Mouse (Mus musculus): ENCODE data around the gene Sptlc2. TPM values are rescaled to one million over a fixed set of nuclear protein-coding genes. Genes with fewer than 3 reads are reported as not detected.
"Not testable (repeated sequence)": the region's sequence is repeated elsewhere in the genome, so short reads cannot be mapped to it uniquely, and the experiment has no call there.

Sptlc2 gene
- polyA plus RNA-seq, 1 experiment from 2014 or later: 164 TPM

DNA sequence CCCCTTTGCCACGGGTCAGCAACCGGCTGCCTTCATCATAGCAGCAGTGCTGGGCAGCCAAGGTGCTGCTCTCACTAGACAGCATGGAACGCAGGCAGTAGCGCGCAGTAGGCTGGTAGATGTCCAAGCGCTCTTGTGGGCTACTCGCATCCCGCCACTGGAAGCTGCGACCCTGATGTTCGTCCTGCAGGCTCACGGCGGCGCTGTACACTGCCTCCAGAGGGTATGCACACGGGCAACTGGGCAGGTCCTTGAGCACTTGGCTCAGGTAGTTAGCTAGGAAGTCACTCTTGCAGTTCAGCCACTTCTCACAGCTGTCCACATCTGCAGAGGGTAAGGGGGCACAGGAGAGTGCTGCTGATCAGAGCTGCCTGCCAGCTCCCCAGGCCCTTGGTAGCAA lies 108.3 kb downstream of the Sptlc2 start:
- no peak for DNase-seq (ENCODE audit: low read depth, low spot score)
- in situ Hi-C loops (cut with MboI; ENCODE audit: low pct_unique_long_range_greater_than_20kb): no loop called here
- no peaks in the 10 kb centered on the region for H3K27me3 ChIP-seq
- ATAC-seq: no peak
- CTCF ChIA-PET: no interaction called here
- TF ChIP-seq CTCF (IDR thresholded peaks at IDR 0.05): no peak
- POLR2A ChIA-PET: interaction anchor here (0.7 kb wide), 1 partner anchor 13 kb away, joined by 3 read pairs; the partner anchor contains the start of genes Ahsa1 and Vipas39

DNA sequence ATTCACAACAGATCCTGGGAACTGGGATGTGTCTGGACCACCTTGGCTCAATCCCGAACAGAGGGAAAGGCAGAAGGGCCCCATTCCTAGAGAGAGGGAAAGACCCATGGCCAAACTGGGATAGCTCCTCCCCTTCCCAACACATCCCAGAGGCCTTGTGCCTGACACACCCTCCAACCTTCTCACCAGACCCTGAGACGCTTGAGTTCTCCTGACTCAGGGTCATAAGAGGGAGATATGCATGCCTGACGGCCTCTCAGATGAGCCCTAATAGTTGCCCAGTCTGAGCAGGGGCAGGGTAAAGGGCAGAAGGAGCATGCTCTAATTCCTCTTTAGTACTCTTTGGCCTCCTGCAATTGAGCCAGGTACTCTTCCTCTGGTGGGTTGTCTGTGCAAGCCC lies 108.8 kb downstream of the Sptlc2 start:
- POLR2A ChIA-PET: no interaction called here
- in situ Hi-C loops (cut with MboI; ENCODE audit: low pct_unique_long_range_greater_than_20kb): no loop called here
- TF ChIP-seq CTCF (IDR thresholded peaks at IDR 0.05): no peak
- no peaks in the 10 kb centered on the region for H3K27me3 ChIP-seq
- CTCF ChIA-PET: no interaction called here
- ATAC-seq (peak; percentile 78), DNase-seq (ENCODE audit: low read depth, low spot score) (peak; percentile 1)

DNA sequence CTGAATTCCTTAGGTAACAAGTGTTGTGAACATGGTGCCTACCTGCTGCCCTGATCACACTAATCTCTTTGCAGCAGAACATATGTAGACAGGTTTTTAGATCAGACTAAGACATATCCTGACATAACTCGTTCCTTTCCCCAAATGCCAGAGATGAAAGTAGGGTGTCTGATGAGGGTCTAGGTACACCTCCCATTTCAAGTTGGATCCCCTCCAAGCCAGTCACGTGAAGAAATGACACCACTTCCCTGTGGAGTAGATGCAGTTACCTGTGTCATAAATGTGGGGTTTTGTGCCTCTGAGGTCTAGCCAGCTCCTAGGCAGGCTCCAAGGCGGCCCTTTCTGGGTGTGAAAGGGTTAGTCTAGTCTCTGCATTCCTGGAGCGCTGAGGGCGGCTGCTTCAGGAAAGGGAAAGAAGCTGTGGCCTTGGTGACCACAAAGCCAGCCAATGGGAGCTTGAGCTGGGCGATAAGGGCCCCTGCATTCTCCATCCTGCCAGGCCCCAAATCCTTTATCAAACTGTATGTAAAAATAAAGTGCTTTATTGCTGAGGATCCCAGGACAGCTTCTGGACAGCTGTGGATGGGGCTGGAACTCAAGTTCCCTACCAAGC lies 109.9 kb downstream of the Sptlc2 start:
- H3K27me3 ChIP-seq: no peaks in the 10 kb centered on the region
- ATAC-seq (no peak), DNase-seq (ENCODE audit: low read depth, low spot score) (no peak)
- POLR2A ChIA-PET: no interaction called here
- TF ChIP-seq CTCF (IDR thresholded peaks at IDR 0.05): no peak
- in situ Hi-C loops (cut with MboI; ENCODE audit: low pct_unique_long_range_greater_than_20kb): no loop called here
- CTCF ChIA-PET: no interaction called here

DNA sequence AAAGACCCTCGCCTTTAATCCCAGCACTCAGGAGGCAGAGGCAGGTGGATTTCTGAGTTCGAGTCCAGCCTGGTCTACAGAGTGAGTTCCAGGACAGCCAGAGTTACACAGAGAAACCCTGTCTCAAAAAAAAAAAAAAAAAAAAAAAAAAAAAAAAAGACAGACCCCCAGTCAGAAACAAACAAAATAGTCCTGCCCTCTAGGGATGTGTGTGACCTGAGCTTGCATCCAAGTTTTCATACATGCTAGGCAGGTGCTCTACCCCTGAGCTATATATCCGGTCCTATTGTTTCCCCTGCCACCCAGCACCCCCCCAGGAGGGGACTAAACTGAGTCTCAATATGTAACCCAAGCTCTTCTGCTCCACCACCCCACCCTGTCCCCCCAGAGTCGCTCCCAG lies 110.9 kb downstream of the Sptlc2 start:
- ChIA-PET POLR2A (interaction anchor here (0.7 kb wide), 1 partner anchor 19 kb away, joined by 9 read pairs; no protein-coding TSS in a partner anchor), CTCF (interaction anchor here (1.3 kb wide), 1 partner anchor 10 kb away, joined by 5 read pairs; the partner anchor contains the start of genes Ahsa1 and Vipas39)
- DNase-seq (ENCODE audit: low read depth, low spot score); ATAC-seq; in situ Hi-C loops (cut with MboI; ENCODE audit: low pct_unique_long_range_greater_than_20kb); H3K27me3 ChIP-seq: not testable (repeated sequence)

DNA sequence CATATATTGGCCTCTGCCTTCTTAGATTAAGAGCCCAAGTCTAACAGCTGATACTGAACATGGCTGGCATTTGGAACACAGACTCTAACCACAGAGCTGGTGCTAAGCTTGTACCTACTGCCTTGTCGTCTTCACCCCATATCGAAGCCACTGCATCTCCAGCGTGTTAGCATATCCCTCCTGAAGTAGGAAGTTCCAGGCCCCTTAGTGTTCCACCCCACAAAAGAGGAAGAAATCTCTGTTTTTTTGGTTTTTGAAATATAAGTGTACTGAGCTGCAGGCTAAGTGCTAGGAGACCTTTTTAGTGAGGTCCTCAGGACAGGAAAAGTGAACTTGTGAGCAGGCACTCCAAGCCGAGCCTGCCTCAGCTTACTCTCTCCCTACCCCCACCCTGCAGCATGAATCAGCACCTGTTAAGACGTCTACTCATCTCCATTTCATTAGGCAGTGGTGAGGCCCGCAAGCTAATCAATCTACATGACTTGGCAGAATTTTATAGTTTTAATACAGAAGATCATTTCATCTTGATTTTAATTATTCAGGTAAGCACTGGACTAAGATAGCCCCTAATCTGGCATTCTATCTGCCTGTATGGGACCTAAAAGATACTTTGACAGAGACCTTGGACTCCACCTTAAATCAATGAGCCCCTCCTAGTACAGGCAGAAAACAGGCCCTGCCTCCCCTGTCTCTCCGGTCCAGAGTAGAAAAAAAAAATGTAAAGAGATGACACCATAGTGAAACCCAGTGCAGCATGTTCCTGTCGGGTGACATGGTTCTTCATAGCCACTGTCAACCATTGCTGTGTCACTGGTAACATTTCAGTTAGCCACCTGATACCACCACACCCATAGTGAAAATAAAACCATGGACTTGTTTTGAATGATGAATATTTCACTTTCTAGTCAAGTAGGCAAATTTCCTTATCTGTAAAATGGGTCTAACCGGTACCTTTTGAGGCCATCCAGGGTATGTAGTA lies 113.0 kb downstream of the Sptlc2 start:
- CTCF ChIA-PET: no interaction called here
- in situ Hi-C loops (cut with MboI; ENCODE audit: low pct_unique_long_range_greater_than_20kb): no loop called here
- no peaks in the 10 kb centered on the region for H3K27me3 ChIP-seq
- POLR2A ChIA-PET: no interaction called here
- DNase-seq (ENCODE audit: low read depth, low spot score) (no peak), ATAC-seq (no peak)
- no peak for TF ChIP-seq CTCF (IDR thresholded peaks at IDR 0.05)

DNA sequence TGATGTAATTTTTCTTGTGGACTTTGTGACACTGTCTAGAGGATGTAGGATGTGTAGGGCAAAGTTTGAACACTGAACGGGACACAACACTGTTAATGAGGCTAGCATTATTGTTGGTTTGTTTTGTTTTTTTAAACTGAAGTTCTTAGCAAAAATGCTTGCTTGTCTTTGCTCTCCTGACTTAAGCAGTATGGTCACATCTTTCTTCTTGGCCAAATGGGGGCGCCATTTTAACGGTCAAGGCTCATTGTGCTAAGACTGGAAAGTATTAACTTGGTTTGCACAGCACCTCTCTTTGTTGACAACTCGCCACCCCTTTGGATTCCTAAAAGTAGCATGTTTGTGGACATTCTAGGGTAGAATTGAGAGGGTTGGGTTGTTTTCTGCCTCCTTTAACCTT lies 120.5 kb downstream of the Sptlc2 start:
- ChIA-PET CTCF (interaction anchor here (1.4 to 1.7 kb wide), 3 partner anchors 9 to 66 kb away, joined by 3 to 5 read pairs (median 4); no protein-coding TSS in a partner anchor), POLR2A (no interaction called here)
- ATAC-seq (no peak), DNase-seq (ENCODE audit: low read depth, low spot score) (peak; percentile 6)
- no peaks in the 10 kb centered on the region for H3K27me3 ChIP-seq
- in situ Hi-C loops (cut with MboI; ENCODE audit: low pct_unique_long_range_greater_than_20kb): no loop called here
- peak; percentile 65 for TF ChIP-seq CTCF (IDR thresholded peaks at IDR 0.05)

DNA sequence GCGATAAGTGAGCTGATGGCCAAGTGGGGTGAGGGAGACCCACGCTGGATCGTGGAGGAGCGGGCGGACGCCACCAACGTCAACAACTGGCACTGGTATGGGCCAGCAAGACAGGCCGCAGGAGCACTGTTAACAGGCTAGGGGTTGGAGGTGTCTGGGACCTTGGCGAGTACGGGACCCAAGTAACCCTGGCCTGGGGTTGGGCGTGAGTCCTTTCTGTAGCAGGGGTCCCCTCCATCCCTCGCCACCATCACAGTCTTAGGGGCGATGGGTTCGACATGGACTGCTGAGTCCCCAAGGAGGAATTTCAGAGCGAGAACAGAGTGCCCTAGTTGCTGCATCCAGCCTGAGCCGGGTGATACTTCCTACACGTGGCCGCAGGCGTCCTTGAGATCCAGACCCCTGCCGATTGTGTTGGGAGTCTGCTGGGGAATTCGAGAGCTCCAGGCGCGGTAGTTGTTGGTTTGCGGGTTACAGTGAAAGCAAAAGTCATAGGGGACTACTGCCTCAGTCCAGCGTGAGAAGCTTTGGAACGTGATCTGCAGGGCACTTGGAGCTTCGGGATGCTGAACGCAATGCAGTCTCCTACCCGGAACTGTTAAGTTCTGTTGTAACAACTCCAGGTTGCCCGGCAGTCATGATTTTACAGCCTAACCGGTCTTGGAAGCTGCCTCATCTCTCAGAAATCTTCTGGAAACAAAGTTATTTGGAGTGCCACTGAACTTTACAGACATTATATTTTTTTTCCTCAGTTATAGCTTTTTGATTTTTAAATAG lies 121.1 kb downstream of the Sptlc2 start:
- POLR2A ChIA-PET: interaction anchor here (0.5 to 1.1 kb wide), 2 partner anchors 13 to 76 kb away, joined by 3 read pairs; no protein-coding TSS in a partner anchor
- H3K27me3 ChIP-seq: no peaks in the 10 kb centered on the region
- DNase-seq (ENCODE audit: low read depth, low spot score): no peak
- in situ Hi-C loops (cut with MboI; ENCODE audit: low pct_unique_long_range_greater_than_20kb): no loop called here
- ATAC-seq: peak; percentile 37
- CTCF ChIA-PET: interaction anchor here (1.4 to 1.7 kb wide), 2 partner anchors 10 to 24 kb away, joined by 3 to 5 read pairs; no protein-coding TSS in a partner anchor
- no peak for TF ChIP-seq CTCF (IDR thresholded peaks at IDR 0.05)

DNA sequence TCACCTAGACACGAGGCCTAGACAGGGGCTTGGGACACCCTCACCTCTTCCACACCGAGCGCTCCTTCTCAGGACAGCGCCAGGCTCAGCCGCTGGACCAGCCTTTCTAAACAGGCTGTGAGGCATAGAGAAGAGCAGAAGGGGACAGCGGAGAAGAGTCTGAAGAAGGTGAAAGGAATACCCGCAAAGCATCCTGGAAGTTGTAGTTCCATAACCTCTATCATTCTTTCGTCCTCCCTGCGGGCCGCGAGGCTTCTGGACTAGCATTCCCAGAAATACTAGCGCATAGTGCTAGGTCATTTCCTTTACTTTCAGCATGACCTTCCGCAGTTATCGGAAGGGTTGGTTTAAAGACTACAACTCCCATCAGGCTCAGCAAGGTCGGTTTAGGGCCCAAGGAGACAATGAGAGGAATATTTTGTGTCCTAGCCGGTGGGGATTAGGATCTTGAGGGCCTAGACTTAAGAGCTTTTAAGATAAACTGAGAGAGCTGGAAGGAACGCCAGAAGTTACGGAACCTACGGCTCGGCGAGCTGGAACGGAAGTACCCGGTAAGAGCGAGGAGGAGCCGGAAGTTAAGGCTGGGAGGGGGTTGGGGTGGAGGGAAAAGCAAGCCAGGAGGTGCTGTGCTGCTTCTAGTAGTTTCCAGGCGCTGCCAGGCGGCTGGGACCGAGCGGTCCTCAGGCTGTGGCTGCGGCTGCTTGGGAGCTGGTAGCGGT lies 121.9 kb downstream of the Sptlc2 start, which contains the start of the genes Vipas39 and Ahsa1:
TSS of gene Vipas39 (minus strand) at position 149 of the 719 bp plus-strand sequence.
TSS of gene Ahsa1 (plus strand) at position 372 of the 719 bp plus-strand sequence.
- CTCF ChIA-PET: interaction anchor here (1.7 kb wide), 1 partner anchor 10 kb away, joined by 5 read pairs; no protein-coding TSS in a partner anchor
- in situ Hi-C loops (cut with MboI; ENCODE audit: low pct_unique_long_range_greater_than_20kb): no loop called here
- POLR2A ChIA-PET: interaction anchor here (0.5 to 1.1 kb wide), 2 partner anchors 14 to 77 kb away, joined by 3 read pairs; no protein-coding TSS in a partner anchor
- no peak for TF ChIP-seq CTCF (IDR thresholded peaks at IDR 0.05)
- no peaks in the 10 kb centered on the region for H3K27me3 ChIP-seq
- peak; percentile 95 for DNase-seq (ENCODE audit: low read depth, low spot score)
- ATAC-seq: peak; percentile 96

DNA sequence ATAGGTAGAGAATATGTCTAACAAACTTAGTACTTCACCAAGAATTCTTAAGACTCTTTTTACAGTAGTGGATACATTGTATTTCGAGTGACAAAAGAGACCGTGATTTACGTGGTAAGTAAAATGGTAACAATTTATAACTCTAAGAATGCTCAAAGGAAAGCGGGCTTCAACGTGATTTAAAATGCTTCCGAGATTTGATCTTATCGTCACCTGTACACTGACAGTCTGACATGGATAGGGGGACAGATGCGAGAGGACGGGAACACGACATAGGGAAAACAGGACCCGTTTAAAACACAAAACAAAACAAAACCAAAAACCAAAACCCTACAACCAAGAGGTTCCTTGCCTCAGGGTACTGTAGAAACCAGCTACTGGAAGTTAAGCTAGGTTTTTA lies 122.7 kb downstream of the Sptlc2 start:
- H3K27me3 ChIP-seq: no peaks in the 10 kb centered on the region
- in situ Hi-C loops (cut with MboI; ENCODE audit: low pct_unique_long_range_greater_than_20kb): no loop called here
- TF ChIP-seq CTCF (IDR thresholded peaks at IDR 0.05): no peak
- ATAC-seq (no peak), DNase-seq (ENCODE audit: low read depth, low spot score) (peak; percentile 2)
- ChIA-PET POLR2A (no interaction called here), CTCF (no interaction called here)

Measured in Patski (cell line).